Mouse (Mus musculus): ENCODE data around the gene Igf2bp2. TPM values are rescaled to one million over a fixed set of nuclear protein-coding genes. Genes with fewer than 3 reads are reported as not detected.

Igf2bp2 gene
- total RNA-seq (2014; rRNA removed) (7.7 and 8.7 TPM in 2 replicates), polyA plus RNA-seq (2015; fragmentation: Nextera tagmentation; extraction: Ambion mirVana) (4.4 and 5.5 TPM in 2 replicates)

DNA sequence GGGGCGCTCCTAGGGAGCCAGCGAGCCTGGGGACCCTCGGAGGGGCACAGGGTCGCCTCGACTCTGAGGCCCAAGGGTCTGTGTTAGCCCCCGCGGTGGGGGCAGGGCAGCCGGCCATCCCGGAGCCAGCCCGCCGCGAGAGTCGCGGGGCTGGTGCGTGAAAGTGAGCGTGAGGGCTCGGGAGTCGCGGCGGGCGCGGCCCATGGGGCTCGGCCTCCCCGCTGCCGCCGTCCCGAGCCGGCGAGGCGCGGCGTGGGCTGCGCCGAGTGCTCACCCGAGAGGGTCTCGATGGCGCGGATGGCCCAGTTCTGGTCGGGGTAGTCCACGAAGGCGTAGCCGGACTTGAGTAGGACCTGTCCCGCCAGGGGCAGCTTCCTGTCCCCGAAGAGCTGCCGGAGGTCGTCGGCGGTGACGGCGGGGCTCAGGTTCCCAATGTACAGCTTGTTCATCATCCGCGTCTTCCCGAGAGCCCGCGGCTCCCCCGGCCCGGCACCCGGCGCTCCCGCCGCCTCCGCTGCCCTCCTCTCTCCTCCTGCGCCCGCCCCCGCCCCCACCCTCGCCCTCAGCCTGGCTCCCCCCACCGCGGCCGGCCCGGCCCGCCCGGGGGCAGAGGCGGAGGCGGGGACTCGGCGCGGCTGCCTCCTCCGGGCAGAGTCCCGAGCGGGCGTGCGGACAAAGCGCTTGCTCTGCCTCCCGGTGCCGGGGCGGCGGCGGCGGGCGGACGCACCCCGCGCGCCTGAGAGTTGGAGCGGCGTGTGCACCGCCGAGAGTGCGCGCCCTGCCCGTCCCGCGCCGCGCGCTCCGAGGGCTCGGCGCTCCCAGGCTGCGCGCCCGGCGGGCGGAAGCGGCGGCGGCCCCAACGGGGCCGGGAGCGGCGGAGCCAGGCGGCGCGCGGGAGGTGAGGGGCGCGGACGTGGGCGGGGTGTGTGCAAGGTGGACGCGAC lies at the start of gene Igf2bp2:
Gene Igf2bp2, minus strand, starts transcription at position 788 of the 944 bp plus-strand sequence.
- H3K9ac ChIP-seq (replicated peaks; ENCODE audit: low read length, poor library complexity, severe bottlenecking) = peak within 1 kb of the TSS; percentile 60
- WGBS = 0% methylated on average over 65 of the region's 131 CpGs
- no peak for TF ChIP-seq CTCF (IDR thresholded peaks at IDR 0.05)

DNA sequence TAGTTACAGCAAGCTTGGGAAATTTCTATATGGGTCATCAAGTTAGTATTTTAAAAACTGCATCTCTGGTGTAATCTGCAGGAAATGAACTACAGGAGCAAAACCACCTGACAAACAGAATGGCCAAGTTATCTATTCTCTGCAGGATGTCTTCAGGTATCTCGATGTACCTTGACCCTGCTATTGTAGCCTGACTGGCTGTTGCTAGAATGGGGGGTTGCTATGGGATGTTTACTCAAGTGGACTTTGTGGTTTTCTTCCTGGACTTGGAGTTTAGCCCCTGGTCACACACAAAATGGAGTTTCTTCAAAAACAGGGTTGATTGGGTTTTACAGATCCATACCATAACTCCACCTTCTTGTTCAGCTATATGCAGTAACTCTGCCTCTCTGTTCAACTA lies 40.4 kb upstream of the Igf2bp2 start:
- Histone ChIP-seq H3K4me2 (ENCODE audit: low read depth, low read length, poor library complexity, severe bottlenecking) (no peak overlapping the region), H3K36me3 (ENCODE audit: insufficient read depth, low read length) (no peaks in the 10 kb centered on the region), H3K4me1 (ENCODE audit: insufficient read depth, low read length) (no peaks in the 10 kb centered on the region), H3K27ac (ENCODE audit: low read depth, low read length) (no peak overlapping the region), H3K4me3 (ENCODE audit: low read depth, low read length) (no peak overlapping the region), H3K9ac (replicated peaks; ENCODE audit: low read length, poor library complexity, severe bottlenecking) (no peak overlapping the region), H3K9me3 (ENCODE audit: low read length) (no peaks in the 10 kb centered on the region), H3K27me3 (ENCODE audit: insufficient read depth, low read length) (no peaks in the 10 kb centered on the region)
- no peak for TF ChIP-seq CTCF (IDR thresholded peaks at IDR 0.05)
- ATAC-seq (ENCODE audit: low FRiP score) = no peak
- WGBS = 91% methylated on average over 1 of the region's 1 CpGs
- DNase-seq (ENCODE audit: low spot score) = no peak

More for the DNA sequence above, at the start of gene Igf2bp2:
- Histone ChIP-seq H3K36me3 (ENCODE audit: insufficient read depth, low read length) (no peaks in the 10 kb centered on the region), H3K4me3 (ENCODE audit: low read depth, low read length) (peak within 1 kb of the TSS; percentile 69), H3K27ac (ENCODE audit: low read depth, low read length) (no peak within 1 kb of the TSS), H3K4me2 (ENCODE audit: low read depth, low read length, poor library complexity, severe bottlenecking) (peak within 1 kb of the TSS; percentile 99), H3K27me3 (ENCODE audit: insufficient read depth, low read length) (no peaks in the 10 kb centered on the region), H3K9me3 (ENCODE audit: low read length) (no peaks in the 10 kb centered on the region), H3K4me1 (ENCODE audit: insufficient read depth, low read length) (peaks cover 6% of the 10 kb centered on the region; the same call in 1 of the 2 replicates)
- peak; percentile 34 for DNase-seq (ENCODE audit: low spot score)
- peak; percentile 73 for ATAC-seq (ENCODE audit: low FRiP score)

DNA sequence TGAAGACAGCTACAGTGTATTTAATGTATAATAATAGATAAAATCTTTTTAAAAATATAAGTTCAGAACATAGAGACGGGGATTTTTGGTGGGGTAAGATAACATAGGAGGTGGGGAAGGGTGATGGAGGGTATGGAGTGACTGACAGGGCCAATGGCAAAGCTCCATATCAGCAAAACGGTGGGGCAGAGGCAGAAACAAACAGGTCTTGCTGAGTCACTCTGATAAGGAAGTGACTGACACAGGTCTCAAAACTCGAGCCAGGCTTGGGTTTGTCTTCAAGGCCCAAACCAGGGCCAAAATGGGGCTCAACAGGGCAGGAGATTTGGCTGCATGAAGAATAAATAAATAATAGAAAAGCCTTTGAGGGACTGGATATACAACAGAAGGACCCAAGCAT lies 38.8 kb upstream of the Igf2bp2 start:
- Histone ChIP-seq H3K27me3 (ENCODE audit: insufficient read depth, low read length) (no peaks in the 10 kb centered on the region), H3K27ac (ENCODE audit: low read depth, low read length) (no peak overlapping the region), H3K4me1 (ENCODE audit: insufficient read depth, low read length) (no peaks in the 10 kb centered on the region), H3K9me3 (ENCODE audit: low read length) (no peaks in the 10 kb centered on the region), H3K4me3 (ENCODE audit: low read depth, low read length) (no peak overlapping the region), H3K36me3 (ENCODE audit: insufficient read depth, low read length) (no peaks in the 10 kb centered on the region), H3K4me2 (ENCODE audit: low read depth, low read length, poor library complexity, severe bottlenecking) (no peak overlapping the region), H3K9ac (replicated peaks; ENCODE audit: low read length, poor library complexity, severe bottlenecking) (no peak overlapping the region)
- DNase-seq (ENCODE audit: low spot score) (no peak), ATAC-seq (ENCODE audit: low FRiP score) (no peak)
- TF ChIP-seq CTCF (IDR thresholded peaks at IDR 0.05) = no peak
- 72% methylated on average over 3 of the region's 3 CpGs for WGBS

DNA sequence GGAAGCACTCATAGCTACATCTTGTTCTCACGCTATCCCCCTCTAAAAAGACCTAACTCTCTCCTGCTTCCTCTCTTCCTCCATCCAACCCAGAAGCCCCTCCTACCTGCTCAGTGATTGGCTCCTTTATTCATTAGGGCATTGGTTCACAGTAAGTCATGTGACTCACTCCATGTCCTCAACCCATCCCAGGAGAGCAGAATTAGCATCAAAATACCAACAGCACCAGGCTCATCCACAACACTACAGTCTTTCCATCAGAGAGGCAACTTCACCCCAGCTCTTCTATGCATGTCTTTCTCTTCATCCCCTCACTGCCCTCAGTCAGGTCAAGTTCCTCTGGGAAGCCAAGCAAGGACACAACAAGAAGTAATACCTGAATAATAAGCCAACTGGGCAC lies 37.4 kb upstream of the Igf2bp2 start:
- Histone ChIP-seq H3K36me3 (ENCODE audit: insufficient read depth, low read length) (no peaks in the 10 kb centered on the region), H3K27me3 (ENCODE audit: insufficient read depth, low read length) (no peaks in the 10 kb centered on the region), H3K9ac (replicated peaks; ENCODE audit: low read length, poor library complexity, severe bottlenecking) (no peak overlapping the region), H3K27ac (ENCODE audit: low read depth, low read length) (no peak overlapping the region), H3K9me3 (ENCODE audit: low read length) (no peaks in the 10 kb centered on the region), H3K4me1 (ENCODE audit: insufficient read depth, low read length) (no peaks in the 10 kb centered on the region), H3K4me2 (ENCODE audit: low read depth, low read length, poor library complexity, severe bottlenecking) (no peak overlapping the region), H3K4me3 (ENCODE audit: low read depth, low read length) (no peak overlapping the region)
- no peak for TF ChIP-seq CTCF (IDR thresholded peaks at IDR 0.05)
- ATAC-seq (ENCODE audit: low FRiP score) (no peak), DNase-seq (ENCODE audit: low spot score) (no peak)
- WGBS = 45% methylated on average over 1 of the region's 1 CpGs

DNA sequence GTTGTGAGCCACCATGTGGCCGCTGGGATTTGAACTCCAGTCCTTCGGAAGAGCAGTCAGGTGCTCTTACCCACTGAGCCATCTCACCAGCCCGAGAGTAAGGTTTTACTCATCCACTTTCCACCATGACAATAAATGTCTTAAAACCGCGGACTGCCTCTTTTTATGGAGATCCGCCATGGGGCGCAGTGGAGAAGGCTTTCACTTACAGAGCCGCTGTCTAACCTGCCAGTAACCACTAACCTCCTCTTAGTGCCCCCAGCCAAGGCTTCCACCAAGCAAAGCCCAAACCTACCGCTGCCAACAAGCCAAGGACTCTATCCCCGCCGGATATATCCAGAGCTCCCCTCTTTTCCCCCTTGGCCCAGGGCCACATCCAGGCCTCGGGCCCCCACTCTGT lies 24.3 kb upstream of the Igf2bp2 start:
- Histone ChIP-seq H3K36me3 (ENCODE audit: insufficient read depth, low read length) (no peaks in the 10 kb centered on the region), H3K27ac (ENCODE audit: low read depth, low read length) (no peak overlapping the region), H3K4me1 (ENCODE audit: insufficient read depth, low read length) (no peaks in the 10 kb centered on the region), H3K27me3 (ENCODE audit: insufficient read depth, low read length) (no peaks in the 10 kb centered on the region), H3K4me2 (ENCODE audit: low read depth, low read length, poor library complexity, severe bottlenecking) (no peak overlapping the region), H3K4me3 (ENCODE audit: low read depth, low read length) (no peak overlapping the region), H3K9ac (replicated peaks; ENCODE audit: low read length, poor library complexity, severe bottlenecking) (no peak overlapping the region), H3K9me3 (ENCODE audit: low read length) (no peaks in the 10 kb centered on the region)
- no peak for DNase-seq (ENCODE audit: low spot score)
- ATAC-seq (ENCODE audit: low FRiP score) = no peak
- WGBS = 81% methylated on average over 11 of the region's 12 CpGs
- TF ChIP-seq CTCF (IDR thresholded peaks at IDR 0.05) = no peak

DNA sequence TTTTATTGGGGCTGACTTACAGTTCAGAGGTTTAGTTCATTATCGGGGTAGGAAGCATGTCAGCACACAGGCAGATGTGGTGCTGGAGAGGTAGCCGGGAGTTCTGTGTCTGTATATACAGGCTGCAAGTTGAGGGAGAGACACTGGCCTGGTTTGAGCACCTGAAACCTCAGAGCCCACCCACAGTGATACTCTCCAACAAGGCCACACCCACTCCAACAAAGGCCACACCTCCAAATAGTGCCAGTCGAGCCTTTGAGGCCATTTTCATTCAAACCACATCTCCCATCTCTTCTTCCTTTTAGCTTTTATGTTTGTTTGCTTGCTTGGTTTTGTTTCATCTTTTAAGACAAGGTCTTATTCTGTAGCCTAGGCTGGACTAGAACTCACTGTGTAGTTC lies 22.3 kb upstream of the Igf2bp2 start:
- no peak for ATAC-seq (ENCODE audit: low FRiP score)
- WGBS = 86% methylated on average over 3 of the region's 3 CpGs
- Histone ChIP-seq H3K27ac (ENCODE audit: low read depth, low read length) (no peak overlapping the region), H3K27me3 (ENCODE audit: insufficient read depth, low read length) (no peaks in the 10 kb centered on the region), H3K4me2 (ENCODE audit: low read depth, low read length, poor library complexity, severe bottlenecking) (no peak overlapping the region), H3K4me3 (ENCODE audit: low read depth, low read length) (no peak overlapping the region), H3K9me3 (ENCODE audit: low read length) (no peaks in the 10 kb centered on the region), H3K36me3 (ENCODE audit: insufficient read depth, low read length) (no peaks in the 10 kb centered on the region), H3K9ac (replicated peaks; ENCODE audit: low read length, poor library complexity, severe bottlenecking) (no peak overlapping the region), H3K4me1 (ENCODE audit: insufficient read depth, low read length) (no peaks in the 10 kb centered on the region)
- TF ChIP-seq CTCF (IDR thresholded peaks at IDR 0.05) = no peak
- no peak for DNase-seq (ENCODE audit: low spot score)
